Mouse (Mus musculus) left cerebral cortex, adult 9 months (tissue): Measurements from ENCODE around the gene Atl1.

Experiments used
- DNase-seq, 2 experiments: peaks; one replicate each; pipeline ENCODE4 v3.0.0; 2022; ENCODE audit warnings: low spot score in 2 of 2

The Atl1 gene

GRCm38 (mm10) chr12:69941655-69942329 lies 49.4 kb downstream of the Atl1 start:
- DNase-seq = no peak

- no peak for DNase-seq
Observed at GRCm38 (mm10) chr12:69945861-69946260, 53.4 kb downstream of the Atl1 start.

- no peak for DNase-seq
Observed at GRCm38 (mm10) chr12:69947502-69947901, 55.1 kb downstream of the Atl1 start.

GRCm38 (mm10) chr12:69957378-69957777 lies 65.0 kb downstream of the Atl1 start:
- no peak for DNase-seq

- peak in 1 of 2 experiments; percentile 76 for DNase-seq
Observed at GRCm38 (mm10) chr12:69962468-69962867, 70.1 kb downstream of the Atl1 start.

GRCm38 (mm10) chr12:69963141-69963540 lies 70.7 kb downstream of the Atl1 start:
- DNase-seq = no peak

GRCm38 (mm10) chr12:69965644-69966043 lies 73.2 kb downstream of the Atl1 start:
- no peak for DNase-seq

GRCm38 (mm10) chr12:69966071-69966470 lies 73.7 kb downstream of the Atl1 start:
- no peak for DNase-seq

GRCm38 (mm10) chr12:69967112-69967511 lies 74.7 kb downstream of the Atl1 start:
- no peak for DNase-seq

- no peak for DNase-seq
Observed at GRCm38 (mm10) chr12:69968154-69968553, 75.7 kb downstream of the Atl1 start.

GRCm38 (mm10) chr12:69973666-69974065 lies 81.3 kb downstream of the Atl1 start:
- DNase-seq = no peak

- no peak for DNase-seq
Observed at GRCm38 (mm10) chr12:69976688-69977087, 84.3 kb downstream of the Atl1 start.

GRCm38 (mm10) chr12:69977376-69977998 lies 85.1 kb downstream of the Atl1 start:
- no peak for DNase-seq

- DNase-seq = no peak
Observed at GRCm38 (mm10) chr12:69982874-69983273, 90.5 kb downstream of the Atl1 start.

GRCm38 (mm10) chr12:69985546-69985945 lies 93.1 kb downstream of the Atl1 start:
- no peak for DNase-seq

- DNase-seq = peak in 1 of 2 experiments; percentile 23
Observed at GRCm38 (mm10) chr12:69986241-69986762, 93.9 kb downstream of the Atl1 start.

GRCm38 (mm10) chr12:69986786-69987497 lies 94.5 kb downstream of the Atl1 start, which contains the start of gene Sav1:
TSS of gene Sav1 (minus strand) at chr12:69987002.
- peak; percentile 58 to 84 for DNase-seq

GRCm38 (mm10) chr12:69995382-69995781 lies 103.0 kb downstream of the Atl1 start:
- no peak for DNase-seq

GRCm38 (mm10) chr12:69998186-69998983 lies 106.0 kb downstream of the Atl1 start:
- DNase-seq = no peak

GRCm38 (mm10) chr12:70005103-70005502 lies 112.7 kb downstream of the Atl1 start:
- DNase-seq = no peak

GRCm38 (mm10) chr12:70010356-70010755 lies 117.9 kb downstream of the Atl1 start:
- DNase-seq = no peak

- no peak for DNase-seq
Observed at GRCm38 (mm10) chr12:70011681-70012080, 119.3 kb downstream of the Atl1 start.
